Mouse (Mus musculus) CH12.LX (cell line): Measurements from ENCODE around the gene Tagln2.

ENCODE experiments used
- EP300 ChIP-seq: IDR thresholded peaks from 2 replicates; pipeline ENCODE4 v1.6.1; 2011; ENCODE audit warnings: low read length, improper control_type of control experiment
- POLR2A ChIP-seq: IDR thresholded peaks from 2 replicates; pipeline ENCODE4 v1.6.1; 2011; ENCODE audit warnings: low read depth, mild to moderate bottlenecking, improper control_type of control experiment, low read length

- TF ChIP-seq EP300 (peak; percentile 70), POLR2A (no peak)
Measured at GRCm38 (mm10) chr1:172472909-172473308, 26.9 kb upstream of the Tagln2 start.
